Mouse (Mus musculus) forebrain, embryonic 11.5 days (tissue): ENCODE measurements around the gene Fbxo46. TPM values are rescaled to one million over a fixed set of nuclear protein-coding genes. Genes with fewer than 3 reads are reported as not detected.

Experiments used
- ATAC-seq: fragments of 200-750 bp; cut with Nextera tagmentation; replicated peaks from 2 replicates; pipeline ENCODE4 v1.8.0; 2017; ENCODE audit warnings: moderate TSS enrichment; ENCODE audit not compliant: low FRiP score
- DNase-seq: peaks from one replicate; pipeline ENCODE4 v3.0.0-alpha.2; 2017; ENCODE audit warnings: low spot score
- H3K27ac ChIP-seq: fragments of 300-500 bp; sonication (generic); 2 replicates; pipeline ENCODE4 v1.5.1; 2014; ENCODE audit warnings: low read depth, low read length
- H3K27me3 ChIP-seq: fragments of 300-500 bp; sonication (generic); 2 replicates; pipeline ENCODE4 v1.6.1; 2014; ENCODE audit warnings: mild to moderate bottlenecking, low read length, mixed read lengths; ENCODE audit not compliant: control insufficient read depth, insufficient read depth
- H3K36me3 ChIP-seq: fragments of 300-500 bp; sonication (generic); 2 replicates; pipeline ENCODE4 v1.6.1; 2014; ENCODE audit warnings: mild to moderate bottlenecking, low read length, moderate library complexity, mixed read lengths; ENCODE audit not compliant: control insufficient read depth, insufficient read depth
- H3K4me1 ChIP-seq: fragments of 300-500 bp; sonication (generic); replicated peaks from 2 replicates; pipeline ENCODE4 v1.6.1; 2014; ENCODE audit warnings: low read length, mixed read lengths; ENCODE audit not compliant: control insufficient read depth, insufficient read depth
- H3K4me2 ChIP-seq: fragments of 300-500 bp; sonication (generic); 2 replicates; pipeline ENCODE4 v1.6.1; 2014; ENCODE audit warnings: low read depth, mild to moderate bottlenecking, low read length, moderate library complexity, mixed read lengths; ENCODE audit not compliant: severe bottlenecking
- H3K4me3 ChIP-seq: fragments of 300-500 bp; sonication (generic); 2 replicates; pipeline ENCODE4 v1.5.1; 2014; ENCODE audit warnings: low read depth, low read length
- H3K9ac ChIP-seq: fragments of 300-500 bp; sonication (generic); 2 replicates; pipeline ENCODE4 v1.6.1; 2014; ENCODE audit warnings: low read length
- H3K9me3 ChIP-seq: fragments of 300-500 bp; sonication (generic); 2 replicates; pipeline ENCODE4 v1.6.1; 2016; ENCODE audit warnings: low read length, mixed read lengths; ENCODE audit not compliant: control insufficient read depth
- WGBS: fragments of 180-500 bp; shearing (Covaris S2); extraction: QIAGEN DNeasy Blood & Tissue Kit; methylation state at CpG from one replicate; pipeline ENCODE4 v1.1.7; 2014; 5-methylcytosine and 5-hydroxymethylcytosine counted together
- polyA plus RNA-seq: library from polyadenylated mRNA; unstranded; fragments of >200 nt; fragmentation: Nextera tagmentation; extraction: Ambion mirVana; gene quantifications from 2 replicates; pipeline ENCODE4 v1.2.1, GENCODE M21; 2014

The Fbxo46 gene
- polyA plus RNA-seq, 1 experiment from 2014 or later = 13.9 TPM

DNA sequence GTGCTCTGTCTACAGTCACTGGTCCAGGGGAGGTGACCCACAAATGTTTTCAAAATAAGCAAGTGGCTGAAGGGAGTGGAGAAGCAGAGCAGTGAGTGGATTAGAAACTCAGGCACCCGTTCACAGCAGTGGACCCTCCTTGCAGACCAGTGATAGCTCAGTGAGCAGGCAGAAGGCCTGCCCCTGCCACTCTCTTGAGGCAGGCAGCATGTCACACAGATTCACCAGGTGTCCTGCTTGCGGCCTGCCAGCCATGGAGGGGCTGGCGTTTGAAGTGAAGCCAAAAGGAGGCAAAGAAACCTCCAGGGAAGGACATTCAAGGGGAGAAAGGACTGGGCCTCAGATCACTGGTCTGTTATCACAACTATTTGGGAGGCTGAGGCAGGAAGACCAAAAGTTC lies 40.9 kb upstream of the Fbxo46 start:
- peaks cover 10% of the 10 kb centered on the region; the same call in 1 of the 2 replicates for H3K4me1 ChIP-seq
- H3K4me2 ChIP-seq = no peak overlapping the region
- no peak for ATAC-seq
- no peak for DNase-seq
- 84% methylated on average over 3 of the region's 3 CpGs for WGBS
- H3K9ac ChIP-seq = no peak overlapping the region
- peaks cover 19% of the 10 kb centered on the region for H3K36me3 ChIP-seq
- no peaks in the 10 kb centered on the region for H3K27me3 ChIP-seq
- no peaks in the 10 kb centered on the region for H3K9me3 ChIP-seq
- H3K4me3 ChIP-seq = no peak overlapping the region
- no peak overlapping the region for H3K27ac ChIP-seq

DNA sequence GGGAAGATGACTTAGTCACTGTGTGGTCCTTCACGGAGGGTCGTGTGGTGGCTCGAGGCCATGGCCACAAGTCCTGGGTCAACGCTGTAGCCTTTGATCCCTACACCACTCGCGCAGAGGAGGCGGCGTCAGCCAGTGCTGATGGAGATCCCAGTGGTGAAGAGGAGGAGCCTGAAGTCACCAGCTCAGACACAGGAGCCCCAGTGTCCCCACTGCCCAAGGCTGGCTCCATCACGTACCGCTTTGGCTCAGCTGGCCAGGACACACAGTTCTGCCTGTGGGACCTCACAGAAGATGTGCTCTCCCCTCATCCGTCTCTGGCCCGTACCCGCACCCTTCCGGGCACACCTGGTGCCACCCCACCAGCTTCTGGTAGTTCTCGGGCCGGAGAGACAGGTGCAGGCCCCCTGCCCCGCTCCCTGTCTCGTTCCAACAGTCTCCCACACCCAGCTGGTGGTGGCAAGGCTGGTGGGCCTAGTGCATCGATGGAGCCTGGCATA lies 39.2 kb upstream of the Fbxo46 start:
- Histone ChIP-seq H3K27ac (no peak overlapping the region), H3K4me3 (no peak overlapping the region), H3K27me3 (no peaks in the 10 kb centered on the region), H3K4me1 (peaks cover 14% of the 10 kb centered on the region), H3K36me3 (peaks cover 19% of the 10 kb centered on the region), H3K9ac (no peak overlapping the region), H3K4me2 (no peak overlapping the region), H3K9me3 (no peaks in the 10 kb centered on the region)
- DNase-seq = peak; percentile 47
- no peak for ATAC-seq
- WGBS = 91% methylated on average over 19 of the region's 19 CpGs

DNA sequence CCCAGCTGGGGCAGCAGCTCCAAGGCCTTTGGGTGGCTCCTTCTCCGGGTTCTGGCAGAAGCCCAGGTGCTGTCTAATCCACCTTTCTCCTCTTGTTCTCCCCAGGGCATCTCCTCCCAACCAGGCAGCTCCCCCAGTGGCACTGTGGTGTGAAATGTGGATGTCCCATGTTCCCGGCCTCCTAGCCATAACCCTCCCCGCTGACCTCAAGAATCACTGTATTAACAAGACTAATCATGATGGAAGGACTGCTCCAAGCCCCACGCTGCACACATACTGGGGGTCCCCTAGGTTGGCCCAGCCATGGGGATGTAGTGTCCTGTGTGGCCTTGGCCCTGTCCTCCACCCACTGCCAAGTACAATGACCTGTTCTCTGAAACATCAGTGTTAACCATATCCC lies 37.5 kb upstream of the Fbxo46 start:
- H3K9ac ChIP-seq = no peak overlapping the region

DNA sequence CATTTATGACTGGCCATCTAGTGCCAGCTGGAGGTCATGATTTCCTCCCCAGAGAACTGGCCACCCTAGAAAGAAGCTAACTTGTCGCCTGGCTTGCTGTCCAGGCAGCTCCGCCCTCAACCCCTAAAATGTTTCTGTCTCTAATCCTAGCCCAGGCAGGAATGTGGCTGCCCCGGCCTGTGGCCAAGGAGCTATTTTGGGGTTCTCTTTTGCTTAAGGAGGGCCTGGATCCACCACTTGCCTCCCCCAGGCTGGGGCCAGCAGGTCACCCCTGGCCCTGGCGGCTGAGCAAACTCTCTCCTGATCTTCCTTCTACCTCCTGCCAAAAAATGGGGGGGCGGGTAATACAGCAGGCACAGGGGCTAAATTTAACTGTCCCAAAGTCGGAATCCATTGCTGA lies 36.6 kb upstream of the Fbxo46 start:
- WGBS = 64% methylated on average over 6 of the region's 6 CpGs
- Histone ChIP-seq H3K36me3 (peaks cover 16% of the 10 kb centered on the region), H3K27me3 (no peaks in the 10 kb centered on the region), H3K9me3 (no peaks in the 10 kb centered on the region), H3K4me2 (no peak overlapping the region), H3K27ac (no peak overlapping the region), H3K9ac (no peak overlapping the region; the same call in 1 of the 2 replicates), H3K4me3 (no peak overlapping the region), H3K4me1 (peaks cover 7% of the 10 kb centered on the region)
- no peak for ATAC-seq
- no peak for DNase-seq

More for the DNA sequence above, 37.5 kb upstream of the Fbxo46 start:
- ATAC-seq = no peak
- 85% methylated on average over 4 of the region's 4 CpGs for WGBS
- H3K4me1 ChIP-seq = peaks cover 9% of the 10 kb centered on the region
- DNase-seq = no peak
- no peaks in the 10 kb centered on the region for H3K27me3 ChIP-seq
- peaks cover 19% of the 10 kb centered on the region for H3K36me3 ChIP-seq
- H3K9me3 ChIP-seq = no peaks in the 10 kb centered on the region
- no peak overlapping the region for H3K4me3 ChIP-seq
- no peak overlapping the region for H3K4me2 ChIP-seq
- H3K27ac ChIP-seq = no peak overlapping the region

DNA sequence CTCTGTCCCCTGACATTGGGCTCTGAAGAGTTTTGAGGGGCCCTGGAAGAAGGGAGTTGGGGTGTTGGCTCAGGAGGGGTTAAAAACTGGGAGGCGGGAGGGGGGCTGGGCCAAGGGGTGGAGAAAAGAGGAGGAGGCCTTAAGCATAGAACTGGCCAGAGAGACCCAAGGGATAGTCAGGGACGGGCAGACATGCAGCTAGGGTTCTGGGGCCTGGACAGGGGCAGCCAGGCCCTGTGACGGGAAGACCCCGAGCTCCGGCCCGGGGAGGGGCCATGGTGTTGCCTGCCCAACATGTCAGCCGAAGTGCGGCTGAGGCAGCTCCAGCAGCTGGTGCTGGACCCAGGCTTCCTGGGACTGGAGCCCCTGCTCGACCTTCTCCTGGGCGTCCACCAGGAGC lies 36.0 kb upstream of the Fbxo46 start, which contains the start of gene Dmpk:
Gene Dmpk, plus strand, starts transcription at position 149 of the 400 bp plus-strand sequence.
- H3K4me3 ChIP-seq = no peak within 1 kb of the TSS
- no peak for ATAC-seq
- H3K9ac ChIP-seq = no peak within 1 kb of the TSS; the same call in 1 of the 2 replicates
- H3K36me3 ChIP-seq = peaks cover 12% of the 10 kb centered on the region
- no peak within 1 kb of the TSS for H3K4me2 ChIP-seq
- H3K4me1 ChIP-seq = peaks cover 7% of the 10 kb centered on the region
- H3K9me3 ChIP-seq = no peaks in the 10 kb centered on the region
- no peaks in the 10 kb centered on the region for H3K27me3 ChIP-seq
- no peak for DNase-seq
- H3K27ac ChIP-seq = no peak within 1 kb of the TSS
- WGBS = 49% methylated on average over 10 of the region's 10 CpGs

DNA sequence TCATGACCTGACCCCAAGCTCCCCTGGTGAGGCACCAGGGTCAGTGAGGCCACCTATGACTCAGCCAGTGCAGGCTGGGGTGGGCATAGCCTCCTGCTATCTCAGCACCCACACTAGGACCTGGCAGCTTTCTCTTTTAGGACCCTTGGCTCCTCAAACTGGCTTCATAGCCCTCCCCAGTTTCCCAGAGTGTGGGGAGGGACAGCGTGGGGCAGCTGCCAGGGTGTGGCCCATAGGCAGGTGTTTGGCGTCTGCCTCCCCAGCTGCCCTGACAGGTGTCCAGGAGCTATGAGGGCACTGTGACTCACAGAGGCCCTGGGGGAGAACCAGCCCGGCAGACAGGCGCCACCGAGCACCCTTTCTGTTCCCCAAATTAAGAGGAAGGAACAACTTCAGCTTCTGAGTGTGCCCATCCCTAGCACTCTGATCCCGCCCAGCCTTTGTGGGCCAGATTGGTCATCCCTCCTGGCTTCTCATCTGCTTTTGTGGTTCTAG lies 35.3 kb upstream of the Fbxo46 start:
- peaks cover 7% of the 10 kb centered on the region for H3K4me1 ChIP-seq
- H3K27ac ChIP-seq = no peak overlapping the region
- H3K36me3 ChIP-seq = peaks cover 12% of the 10 kb centered on the region
- ATAC-seq (no peak), DNase-seq (no peak)
- H3K4me2 ChIP-seq = no peak overlapping the region
- H3K9ac ChIP-seq = no peak overlapping the region
- H3K4me3 ChIP-seq = no peak overlapping the region
- WGBS = 77% methylated on average over 6 of the region's 6 CpGs
- H3K27me3 ChIP-seq = no peaks in the 10 kb centered on the region
- no peaks in the 10 kb centered on the region for H3K9me3 ChIP-seq

DNA sequence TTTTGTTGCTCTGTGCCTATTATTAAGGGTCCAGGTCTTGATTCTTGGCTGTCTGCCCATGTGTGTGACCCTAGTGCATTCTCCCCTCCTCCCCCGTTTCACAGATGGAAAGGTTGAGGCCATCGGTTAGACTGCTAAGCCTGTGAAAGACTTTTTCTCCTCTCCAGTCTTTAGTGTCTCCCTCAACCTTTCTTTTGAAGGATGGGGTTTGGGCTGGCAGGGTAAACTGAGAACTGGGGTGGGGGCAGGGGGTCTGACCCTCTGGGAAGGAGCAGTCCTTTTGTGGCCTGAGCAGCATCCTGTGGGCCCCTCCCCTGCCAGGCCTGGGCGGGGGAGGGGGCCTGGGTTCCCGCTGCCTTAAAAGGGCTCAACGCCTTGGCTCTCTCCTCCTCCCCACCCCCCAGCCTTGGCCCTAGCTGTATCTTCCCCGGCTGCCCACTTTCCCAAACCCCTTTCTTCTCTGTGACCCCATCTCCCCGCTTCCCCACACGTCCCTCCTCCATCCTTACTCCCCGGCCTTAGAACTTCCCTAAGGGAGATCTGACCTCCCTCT lies 34.7 kb upstream of the Fbxo46 start:
- Histone ChIP-seq H3K36me3 (peaks cover 10% of the 10 kb centered on the region), H3K4me3 (no peak overlapping the region), H3K9me3 (no peaks in the 10 kb centered on the region), H3K4me2 (no peak overlapping the region), H3K4me1 (peaks cover 7% of the 10 kb centered on the region), H3K27ac (no peak overlapping the region), H3K27me3 (no peaks in the 10 kb centered on the region), H3K9ac (0 out of 2 replicates have a peak overlapping the region, but pooled peaks have one; percentile 1)
- no peak for ATAC-seq
- DNase-seq = no peak
- WGBS = 21% methylated on average over 9 of the region's 9 CpGs

DNA sequence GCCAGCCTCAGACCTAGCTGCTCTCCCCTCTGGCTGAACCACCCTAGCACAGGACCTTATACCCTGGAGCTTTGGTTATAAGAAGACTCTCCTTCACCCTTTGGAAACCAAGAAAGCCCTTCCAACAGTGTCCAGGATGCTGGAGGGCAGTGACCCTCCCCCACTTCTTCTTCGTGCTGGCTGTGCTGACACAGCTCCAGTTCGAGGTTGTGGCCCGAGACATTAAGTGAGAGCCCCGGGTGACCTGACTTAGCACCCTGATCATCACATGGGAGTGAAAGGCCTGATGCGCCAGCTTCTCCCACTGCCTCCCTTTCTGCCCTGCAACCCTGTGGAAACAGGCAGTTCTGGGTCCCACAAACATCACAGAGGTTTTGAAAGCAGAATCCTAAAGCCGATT lies 34.2 kb upstream of the Fbxo46 start:
- 10% methylated on average over 6 of the region's 6 CpGs for WGBS
- Histone ChIP-seq H3K27me3 (no peaks in the 10 kb centered on the region; the same call in 1 of the 2 replicates), H3K9me3 (no peaks in the 10 kb centered on the region), H3K36me3 (peaks cover 6% of the 10 kb centered on the region), H3K4me3 (no peak overlapping the region), H3K4me2 (0 out of 2 replicates have a peak overlapping the region, but pooled peaks have one; percentile 24), H3K4me1 (peaks cover 7% of the 10 kb centered on the region), H3K9ac (0 out of 2 replicates have a peak overlapping the region, but pooled peaks have one; percentile 1), H3K27ac (no peak overlapping the region)
- no peak for DNase-seq
- no peak for ATAC-seq
